Mouse (Mus musculus) lung, adult 2 months (tissue): ENCODE measurements around the gene Gpr182.

Source experiments
- CTCF ChIP-seq: fragments of 200-500 bp; IDR thresholded peaks from 2 replicates; pipeline ENCODE4 v1.5.1; 2011; ENCODE audit warnings: mild to moderate bottlenecking, low read length, control low read depth; ENCODE audit not compliant: insufficient read depth
- POLR2A ChIP-seq: fragments of 200-500 bp; IDR thresholded peaks from 2 replicates; pipeline ENCODE4 v1.6.1; 2011; ENCODE audit warnings: low read depth, mild to moderate bottlenecking, control low read depth, low read length, borderline replicate concordance; ENCODE audit errors: extremely low read depth

GRCm38 (mm10) chr10:127728437-127728836, 23.1 kb downstream of the Gpr182 start:
- TF ChIP-seq CTCF (no peak), POLR2A (no peak)
